Mouse (Mus musculus): ENCODE data around the gene Spag7. TPM values are rescaled to one million over a fixed set of nuclear protein-coding genes. Genes with fewer than 3 reads are reported as not detected.

The Spag7 gene
- polyA plus RNA-seq, 1 experiment from 2014 or later = 162 TPM

DNA sequence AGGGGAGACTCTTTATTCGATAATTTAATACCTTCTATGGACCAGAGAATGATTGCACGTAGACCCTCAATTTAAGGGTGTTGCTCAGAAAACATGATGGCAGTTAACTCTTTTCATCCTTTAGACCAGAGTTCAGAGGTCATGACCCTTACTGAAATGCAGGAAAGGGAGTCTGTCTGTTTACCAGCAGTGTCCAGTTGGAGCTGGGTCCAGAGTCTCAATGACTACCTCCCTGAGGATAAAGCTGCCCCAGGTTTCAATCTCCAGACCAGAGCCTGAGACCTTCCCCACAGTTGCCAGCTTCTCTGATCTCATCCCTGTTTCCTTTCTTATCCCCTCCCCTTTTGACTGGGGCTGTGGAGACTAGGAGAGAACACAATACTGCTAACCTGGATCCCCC, 9.4 kb upstream of the Spag7 start:
- ATAC-seq (ENCODE audit: low FRiP score) = no peak
- H3K27ac ChIP-seq = no peak overlapping the region
- H3K27me3 ChIP-seq = no peaks in the 10 kb centered on the region
- H3K36me3 ChIP-seq = peaks cover 81% of the 10 kb centered on the region
- peaks cover 19% of the 10 kb centered on the region for H3K4me1 ChIP-seq (replicated peaks)
- H3K9ac ChIP-seq = no peak overlapping the region
- WGBS = 63% methylated on average over 2 of the region's 2 CpGs
- H3K4me2 ChIP-seq = no peak overlapping the region
- H3K4me3 ChIP-seq = no peak overlapping the region
- H3K9me3 ChIP-seq = no peaks in the 10 kb centered on the region

DNA sequence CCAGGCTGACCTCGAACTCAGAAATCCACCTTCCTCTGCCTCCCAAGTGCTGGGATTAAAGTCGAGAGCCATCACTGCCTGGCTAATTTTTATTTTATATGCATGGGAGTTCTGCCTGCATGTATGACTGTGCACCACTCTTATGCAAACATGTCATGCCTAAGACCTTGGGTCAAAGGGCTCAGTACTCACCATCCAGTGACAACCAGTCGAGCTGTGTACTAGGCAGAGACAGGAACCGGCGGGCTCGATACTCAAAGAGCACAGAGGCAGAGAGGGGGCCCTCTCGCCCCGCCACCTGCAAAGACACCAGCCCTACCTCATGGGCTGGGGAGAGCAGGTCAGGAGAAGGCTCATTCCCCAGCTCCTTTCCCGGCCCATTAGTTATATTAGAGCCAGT, 8.9 kb upstream of the Spag7 start:
- no peak for ATAC-seq (ENCODE audit: low FRiP score)
- no peak overlapping the region for H3K4me3 ChIP-seq
- H3K36me3 ChIP-seq = peaks cover 77% of the 10 kb centered on the region
- no peaks in the 10 kb centered on the region for H3K9me3 ChIP-seq
- H3K27ac ChIP-seq = no peak overlapping the region
- no peaks in the 10 kb centered on the region for H3K27me3 ChIP-seq
- 80% methylated on average over 9 of the region's 9 CpGs for WGBS
- H3K4me2 ChIP-seq = no peak overlapping the region
- peaks cover 19% of the 10 kb centered on the region for H3K4me1 ChIP-seq (replicated peaks)
- no peak overlapping the region for H3K9ac ChIP-seq

DNA sequence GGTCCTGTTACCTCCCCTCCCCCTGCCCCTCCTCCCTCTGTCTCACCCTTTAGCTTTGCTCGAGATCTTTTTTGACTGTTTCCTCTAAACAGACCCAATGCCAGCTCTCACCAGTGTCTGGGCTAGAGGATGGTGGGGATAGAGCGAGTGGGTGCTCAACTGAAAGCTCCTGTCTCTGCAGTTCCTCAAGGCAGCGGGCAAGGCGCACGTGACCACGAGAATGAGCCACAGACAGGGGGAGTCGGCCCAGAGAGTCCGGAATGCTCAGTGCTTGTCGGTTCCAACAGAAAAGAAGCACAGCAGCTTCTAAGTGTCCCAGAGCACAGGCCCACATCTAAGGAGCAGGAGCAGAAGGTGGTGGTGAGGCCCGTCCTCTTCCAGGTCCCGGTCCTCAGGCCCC, 5.3 kb upstream of the Spag7 start:
- H3K4me1 ChIP-seq (replicated peaks) = peaks cover 21% of the 10 kb centered on the region
- no peak overlapping the region for H3K27ac ChIP-seq
- 67% methylated on average over 11 of the region's 11 CpGs for WGBS
- H3K9me3 ChIP-seq = no peaks in the 10 kb centered on the region
- no peaks in the 10 kb centered on the region for H3K27me3 ChIP-seq
- H3K9ac ChIP-seq = no peak overlapping the region; the same call in 1 of the 2 replicates
- H3K4me2 ChIP-seq = no peak overlapping the region
- no peak overlapping the region for H3K4me3 ChIP-seq
- peaks cover 69% of the 10 kb centered on the region for H3K36me3 ChIP-seq
- no peak for ATAC-seq (ENCODE audit: low FRiP score)

DNA sequence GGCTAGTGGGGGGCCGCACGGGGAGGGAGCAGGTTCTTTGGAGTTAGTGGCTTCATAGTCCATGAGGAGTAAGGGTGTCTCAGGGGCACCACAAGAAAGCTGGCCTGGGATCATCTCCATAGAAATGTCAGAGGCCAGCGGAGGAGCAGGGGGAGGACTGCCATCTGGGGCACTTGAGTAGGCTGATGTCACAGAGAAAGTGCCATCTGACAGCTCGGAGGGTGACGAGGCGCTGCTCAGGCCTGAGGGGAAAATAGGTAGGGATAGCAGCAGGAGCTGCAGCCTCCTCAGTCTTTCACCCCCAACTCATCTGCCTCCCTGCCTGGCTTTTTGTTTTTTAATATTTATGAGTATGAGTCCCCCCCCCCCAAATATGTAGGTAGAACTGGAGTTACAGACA, 4.8 kb upstream of the Spag7 start:
- peaks cover 64% of the 10 kb centered on the region for H3K36me3 ChIP-seq
- 0 out of 2 replicates have a peak overlapping the region, but pooled peaks have one; percentile 29 for H3K9ac ChIP-seq
- no peak overlapping the region for H3K27ac ChIP-seq
- WGBS = 47% methylated on average over 6 of the region's 6 CpGs
- peaks cover 21% of the 10 kb centered on the region for H3K4me1 ChIP-seq (replicated peaks)
- ATAC-seq (ENCODE audit: low FRiP score) = no peak
- H3K4me2 ChIP-seq = no peak overlapping the region
- H3K27me3 ChIP-seq = no peaks in the 10 kb centered on the region
- H3K9me3 ChIP-seq = no peaks in the 10 kb centered on the region
- H3K4me3 ChIP-seq = no peak overlapping the region

DNA sequence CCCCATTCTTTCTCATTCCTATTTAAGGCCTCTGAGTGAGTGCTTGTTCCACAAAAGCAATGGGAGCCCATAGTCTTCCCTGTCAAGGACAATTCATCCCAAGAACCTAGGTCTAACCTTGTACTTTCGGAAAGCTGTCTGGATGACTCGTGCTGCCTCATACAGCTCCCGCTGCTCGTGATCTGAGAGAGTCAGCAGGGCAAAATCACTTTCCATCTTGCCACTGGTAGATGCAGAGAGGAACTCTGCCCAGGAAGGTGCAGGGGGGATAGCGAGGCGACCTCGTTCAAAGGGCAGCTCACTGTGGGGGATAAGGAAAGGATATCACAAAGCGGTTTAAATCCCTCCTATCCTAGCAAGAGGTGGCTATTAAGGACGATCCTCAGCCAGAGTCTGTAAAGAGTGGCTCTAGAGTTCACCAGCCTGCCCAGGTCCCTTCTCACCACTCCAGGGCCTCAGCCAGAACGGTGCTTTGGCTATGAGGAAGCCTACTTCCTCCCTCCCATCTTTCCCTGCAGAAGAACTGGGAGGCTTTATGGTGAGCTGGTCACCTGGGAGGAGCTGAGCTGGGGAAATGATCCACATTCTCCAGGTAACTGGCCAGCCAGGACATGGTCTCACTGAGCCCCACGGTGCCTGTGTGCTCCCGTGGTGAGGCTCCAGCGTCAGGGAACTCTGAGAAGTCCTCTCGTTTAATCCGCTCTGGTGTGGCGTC, 2.3 kb upstream of the Spag7 start:
- no peak for ATAC-seq (ENCODE audit: low FRiP score)
- 89% methylated on average over 16 of the region's 16 CpGs for WGBS
- Histone ChIP-seq H3K4me1 (replicated peaks) (peaks cover 36% of the 10 kb centered on the region), H3K4me2 (peak overlapping the region; percentile 91), H3K27ac (no peak overlapping the region), H3K36me3 (peaks cover 49% of the 10 kb centered on the region), H3K4me3 (0 out of 2 replicates have a peak overlapping the region, but pooled peaks have one; percentile 66), H3K27me3 (no peaks in the 10 kb centered on the region), H3K9me3 (no peaks in the 10 kb centered on the region), H3K9ac (peak overlapping the region; percentile 86; the same call in 1 of the 2 replicates)

DNA sequence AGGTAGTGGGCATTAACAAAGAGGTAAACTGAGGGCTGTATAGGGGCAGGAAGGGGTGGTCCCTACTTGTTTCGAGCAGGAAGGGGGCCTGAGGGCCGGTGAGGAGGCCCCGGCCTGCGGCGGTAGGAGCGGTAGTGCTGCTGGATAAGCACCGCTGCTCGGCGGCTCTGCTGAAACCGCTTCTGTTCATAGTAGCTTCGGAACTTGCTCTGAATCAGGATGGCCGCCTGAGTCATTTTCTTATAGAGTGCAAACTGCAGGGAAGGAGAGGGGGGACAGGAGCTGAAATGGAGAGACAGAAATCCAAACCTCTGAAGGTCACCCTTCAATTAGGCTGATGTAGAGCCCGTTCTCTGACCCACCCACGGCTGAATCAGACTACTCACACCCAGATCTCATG, 1.3 kb upstream of the Spag7 start:
- Histone ChIP-seq H3K4me1 (replicated peaks) (peaks cover 39% of the 10 kb centered on the region), H3K4me3 (peak overlapping the region; percentile 66), H3K9me3 (no peaks in the 10 kb centered on the region), H3K27ac (peak overlapping the region; percentile 98), H3K9ac (peak overlapping the region; percentile 86), H3K36me3 (peaks cover 44% of the 10 kb centered on the region), H3K27me3 (no peaks in the 10 kb centered on the region), H3K4me2 (peak overlapping the region; percentile 91)
- ATAC-seq (ENCODE audit: low FRiP score) = no peak
- WGBS = 35% methylated on average over 14 of the region's 14 CpGs

DNA sequence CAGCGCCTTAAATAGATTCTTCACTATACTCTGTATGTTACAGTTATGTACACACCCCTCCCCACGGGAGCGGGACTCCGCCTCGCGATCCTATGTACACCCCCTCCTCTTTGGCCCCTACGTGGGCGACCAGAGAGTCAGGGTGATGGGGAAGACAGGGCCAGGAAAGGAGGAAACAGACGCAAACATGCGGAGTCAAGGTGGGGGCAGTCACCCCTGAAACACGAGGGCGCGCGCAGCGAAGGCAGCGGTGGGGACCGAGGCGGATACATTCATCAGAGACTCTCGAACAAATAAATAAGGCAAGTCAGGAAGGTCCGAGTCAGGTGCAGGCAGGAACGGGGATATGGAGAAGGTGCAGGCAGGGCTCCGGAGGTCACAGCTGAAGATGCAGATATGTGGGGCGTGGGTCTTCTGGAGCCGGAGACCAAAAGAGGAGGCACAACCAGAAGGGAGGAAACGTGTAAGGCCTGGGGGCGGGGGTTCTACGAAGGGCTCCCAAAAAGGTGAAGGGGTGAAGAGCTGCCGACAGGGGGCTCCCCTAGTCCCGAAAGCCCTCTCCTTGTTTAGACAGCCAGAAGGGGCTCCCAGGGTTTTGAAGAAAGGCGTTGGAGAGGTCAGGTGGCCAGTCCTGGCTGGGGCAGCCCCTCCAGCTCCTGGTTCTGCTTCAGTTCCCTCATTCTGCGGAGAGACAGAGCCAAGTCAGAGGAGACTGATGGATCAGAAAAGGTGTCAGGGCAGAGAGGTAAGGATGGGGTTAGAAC, 548 bp upstream of the Spag7 start:
- Histone ChIP-seq H3K9ac (peak overlapping the region; percentile 86), H3K4me3 (peak overlapping the region; percentile 66), H3K27ac (peak overlapping the region; percentile 98), H3K27me3 (no peaks in the 10 kb centered on the region), H3K4me1 (replicated peaks) (peaks cover 39% of the 10 kb centered on the region), H3K9me3 (no peaks in the 10 kb centered on the region), H3K36me3 (peaks cover 45% of the 10 kb centered on the region), H3K4me2 (peak overlapping the region; percentile 91)
- ATAC-seq (ENCODE audit: low FRiP score) = peak; percentile 46
- 0% methylated on average over 31 of the region's 31 CpGs for WGBS

DNA sequence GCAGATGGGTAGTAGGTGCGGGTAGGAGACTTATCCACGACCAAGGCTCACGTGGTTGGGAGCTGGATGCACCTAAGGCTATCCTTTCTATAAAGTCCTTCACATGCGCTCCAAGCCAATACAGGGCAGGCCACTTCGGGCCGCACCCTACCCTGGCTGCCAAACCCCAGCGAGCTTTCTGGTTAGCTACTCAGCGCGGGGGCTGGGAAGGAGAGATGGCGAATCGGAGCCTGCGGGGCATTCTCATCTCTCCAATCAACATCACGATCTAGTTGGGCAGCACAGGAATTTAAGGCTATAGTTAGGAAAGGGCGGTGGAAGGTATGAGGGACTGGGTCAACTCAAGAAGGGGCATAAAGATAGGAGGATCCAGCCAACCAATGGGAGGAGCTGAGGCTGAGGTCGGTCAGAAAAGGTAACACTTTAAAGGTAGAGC, 863 bp downstream of the Spag7 start:
- Histone ChIP-seq H3K9ac (peak overlapping the region; percentile 80), H3K27ac (peak overlapping the region; percentile 92), H3K4me3 (peak overlapping the region; percentile 66), H3K9me3 (no peaks in the 10 kb centered on the region), H3K36me3 (peaks cover 47% of the 10 kb centered on the region), H3K4me1 (replicated peaks) (peaks cover 39% of the 10 kb centered on the region), H3K27me3 (no peaks in the 10 kb centered on the region), H3K4me2 (peak overlapping the region; percentile 91)
- under 1% methylated on average over 15 of the region's 15 CpGs for WGBS
- ATAC-seq (ENCODE audit: low FRiP score) = peak; percentile 44; the same call in 1 of the 2 replicates

DNA sequence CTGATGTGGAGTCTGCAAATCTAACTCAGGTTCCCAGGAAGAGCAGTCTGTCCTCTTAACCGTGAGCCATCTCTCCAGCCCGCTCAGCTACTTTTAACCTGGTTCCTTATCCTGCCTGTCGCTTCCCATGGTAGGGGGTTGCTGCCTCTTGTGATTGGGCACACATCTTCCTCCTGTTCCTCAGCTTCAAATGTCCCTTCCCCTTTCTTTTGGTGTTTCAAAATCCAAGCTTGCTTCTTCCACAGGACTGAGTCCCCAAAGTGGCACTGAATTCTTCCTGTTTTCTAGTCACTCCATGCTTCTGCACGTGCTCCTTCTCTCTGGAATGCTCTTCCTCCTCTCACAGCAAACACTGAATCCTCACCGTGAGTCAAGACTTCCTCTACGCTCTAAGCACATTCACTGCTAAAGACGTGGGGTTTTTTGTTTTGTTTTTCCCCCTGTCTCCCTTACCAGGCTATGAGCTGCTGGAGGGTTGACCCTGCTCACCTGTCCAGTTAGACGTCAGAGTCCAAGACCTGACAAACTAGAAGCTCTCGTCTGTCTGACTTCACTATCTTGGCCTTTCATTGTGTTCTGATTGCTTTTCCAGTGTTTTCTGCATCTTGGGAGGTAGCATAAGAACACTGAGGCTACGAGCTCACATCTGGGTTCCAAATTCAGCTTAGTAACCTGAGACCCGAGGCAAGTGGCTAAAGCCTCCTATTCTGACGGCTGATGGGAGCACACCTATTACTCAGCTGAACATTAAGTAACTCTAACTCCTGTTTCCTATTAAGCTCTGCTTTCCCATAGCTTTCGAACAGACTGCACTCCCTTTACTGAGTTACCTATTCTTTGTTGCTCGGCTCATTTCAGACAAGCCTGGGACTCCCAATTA, 1.7 kb downstream of the Spag7 start:
- no peak for ATAC-seq (ENCODE audit: low FRiP score)
- peak overlapping the region; percentile 91 for H3K4me2 ChIP-seq
- WGBS = 83% methylated on average over 14 of the region's 14 CpGs
- H3K27ac ChIP-seq = peak overlapping the region; percentile 92
- no peaks in the 10 kb centered on the region for H3K9me3 ChIP-seq
- peak overlapping the region; percentile 80 for H3K9ac ChIP-seq
- H3K4me1 ChIP-seq (replicated peaks) = peaks cover 39% of the 10 kb centered on the region
- no peaks in the 10 kb centered on the region for H3K27me3 ChIP-seq
- H3K4me3 ChIP-seq = peak overlapping the region; percentile 66
- H3K36me3 ChIP-seq = peaks cover 51% of the 10 kb centered on the region

DNA sequence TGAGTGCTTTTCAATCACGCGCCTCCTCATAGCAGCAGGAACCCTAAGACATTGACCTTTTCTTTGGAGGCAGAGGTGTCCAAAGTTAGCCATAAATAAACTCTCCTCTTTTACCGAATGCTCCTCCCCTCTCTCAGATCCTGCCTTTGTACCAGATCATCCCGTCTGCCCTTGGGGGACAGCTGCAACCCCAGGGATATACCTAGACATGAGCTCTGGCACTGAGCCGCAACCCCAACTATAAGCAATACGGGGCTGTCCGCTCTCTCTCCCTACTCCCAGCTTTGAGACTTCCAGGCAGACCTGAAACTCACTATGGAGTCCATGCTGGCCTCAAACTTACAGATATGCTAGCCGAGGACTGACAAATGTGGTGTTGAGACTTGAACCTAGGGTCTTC, 2.5 kb downstream of the Spag7 start:
- ATAC-seq (ENCODE audit: low FRiP score) = no peak
- no peak overlapping the region for H3K9ac ChIP-seq
- no peak overlapping the region for H3K27ac ChIP-seq
- H3K27me3 ChIP-seq = no peaks in the 10 kb centered on the region
- H3K36me3 ChIP-seq = peaks cover 51% of the 10 kb centered on the region
- no peak overlapping the region for H3K4me3 ChIP-seq
- H3K4me2 ChIP-seq = no peak overlapping the region
- WGBS = 94% methylated on average over 8 of the region's 8 CpGs
- H3K9me3 ChIP-seq = no peaks in the 10 kb centered on the region
- H3K4me1 ChIP-seq (replicated peaks) = peaks cover 38% of the 10 kb centered on the region

DNA sequence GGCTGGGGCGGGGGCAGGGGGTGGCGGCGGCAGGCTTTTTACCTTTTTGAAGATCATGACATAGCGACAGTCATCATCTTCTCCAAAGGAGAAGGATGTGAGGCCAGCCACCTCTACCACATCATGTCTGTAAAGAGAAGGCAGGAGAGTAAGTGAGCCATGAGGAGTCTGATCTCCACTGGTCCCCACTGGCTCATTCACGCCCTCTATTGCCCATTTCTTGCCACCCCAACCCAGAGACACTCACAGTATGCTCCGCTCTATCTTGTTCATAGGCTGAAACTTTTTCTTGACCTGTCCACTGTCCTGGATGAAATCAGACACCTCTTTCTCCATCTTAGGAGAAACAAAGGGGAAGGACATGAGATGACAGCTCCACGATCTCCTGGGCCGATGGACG, 4.5 kb downstream of the Spag7 start:
- Histone ChIP-seq H3K9ac (no peak overlapping the region), H3K4me1 (replicated peaks) (peaks cover 19% of the 10 kb centered on the region), H3K4me2 (no peak overlapping the region), H3K4me3 (no peak overlapping the region), H3K36me3 (peaks cover 58% of the 10 kb centered on the region), H3K27ac (no peak overlapping the region), H3K9me3 (no peaks in the 10 kb centered on the region), H3K27me3 (no peaks in the 10 kb centered on the region)
- no peak for ATAC-seq (ENCODE audit: low FRiP score)
- 94% methylated on average over 9 of the region's 9 CpGs for WGBS

DNA sequence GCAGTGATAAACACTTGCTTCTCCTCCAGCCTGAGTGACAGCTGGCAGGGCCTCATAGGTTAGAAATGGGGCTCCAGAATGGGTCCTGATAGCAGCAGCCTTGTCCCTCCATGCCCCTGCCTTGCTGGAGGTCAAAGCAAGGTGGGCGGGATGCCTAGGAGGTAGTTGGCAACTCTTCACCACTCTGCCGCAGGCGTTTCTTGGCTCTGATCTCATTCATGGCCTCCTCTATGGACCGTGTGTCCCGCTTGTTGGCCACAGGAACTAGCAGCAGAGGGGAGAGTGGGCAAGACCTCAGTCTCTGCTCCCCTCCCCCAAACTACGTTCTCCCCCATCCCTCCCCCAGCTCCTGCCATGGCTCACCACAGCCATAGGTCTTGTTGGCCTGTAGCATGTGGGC, 5.3 kb downstream of the Spag7 start:
- Histone ChIP-seq H3K9ac (no peak overlapping the region), H3K4me1 (replicated peaks) (peaks cover 19% of the 10 kb centered on the region), H3K9me3 (no peaks in the 10 kb centered on the region), H3K27me3 (no peaks in the 10 kb centered on the region), H3K36me3 (peaks cover 63% of the 10 kb centered on the region), H3K27ac (no peak overlapping the region), H3K4me3 (no peak overlapping the region), H3K4me2 (no peak overlapping the region)
- ATAC-seq (ENCODE audit: low FRiP score) = no peak
- WGBS = 93% methylated on average over 6 of the region's 6 CpGs
